Mouse (Mus musculus) lung, adult 2 months (tissue): Measurements from ENCODE around the gene Dlx6.

ENCODE experiments used
- CTCF ChIP-seq: fragments of 200-500 bp; IDR thresholded peaks from 2 replicates; pipeline ENCODE4 v1.5.1; 2011; ENCODE audit warnings: mild to moderate bottlenecking, low read length, control low read depth; ENCODE audit not compliant: insufficient read depth
- POLR2A ChIP-seq: fragments of 200-500 bp; IDR thresholded peaks from 2 replicates; pipeline ENCODE4 v1.6.1; 2011; ENCODE audit warnings: low read depth, mild to moderate bottlenecking, control low read depth, low read length, borderline replicate concordance; ENCODE audit errors: extremely low read depth

DNA sequence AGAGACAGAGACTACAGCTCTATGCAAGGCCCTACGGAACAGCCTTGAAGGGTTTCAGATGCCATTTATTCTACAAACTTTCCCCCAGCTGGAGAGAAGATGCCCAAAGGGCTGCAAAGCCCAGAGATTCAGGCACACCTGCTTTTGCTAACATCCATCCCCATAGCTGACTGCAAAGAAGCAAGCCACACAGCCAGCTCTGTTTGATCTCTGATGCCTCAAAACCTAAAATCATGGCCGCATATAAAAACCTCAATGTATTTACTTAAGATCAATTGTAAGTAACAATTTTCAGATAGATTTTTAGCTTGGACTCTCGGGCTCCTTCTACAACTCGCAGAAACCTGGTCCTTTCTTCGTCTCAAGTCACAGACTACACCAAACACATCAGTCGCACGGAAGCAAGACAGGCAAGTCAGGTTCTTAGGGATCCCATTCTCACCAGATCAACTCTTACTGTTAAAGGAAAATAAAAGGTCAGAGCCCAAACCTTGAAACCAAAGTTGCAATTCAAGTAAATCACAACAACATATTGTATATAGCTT is 7.8 kb downstream of the Dlx6 start:
- TF ChIP-seq CTCF = no peak
- TF ChIP-seq POLR2A = no peak
